Mouse (Mus musculus) lung, embryonic 14.5 days (tissue): ENCODE measurements around the gene Tdgf1. TPM values are rescaled to one million over a fixed set of nuclear protein-coding genes. Genes with fewer than 3 reads are reported as not detected.

ENCODE experiments used
- ATAC-seq: fragments of 200-750 bp; cut with Nextera tagmentation; 2 replicates; pipeline ENCODE4 v1.8.0; 2017; ENCODE audit warnings: mild to moderate bottlenecking, moderate TSS enrichment, moderate library complexity; ENCODE audit not compliant: insufficient read depth
- DNase-seq: peaks from one replicate; pipeline ENCODE4 v3.0.0-alpha.2; 2015
- H3K27ac ChIP-seq: fragments of 300-500 bp; sonication (generic); 2 replicates; pipeline ENCODE4 v1.5.1; 2014; ENCODE audit warnings: low read depth, mild to moderate bottlenecking, moderate library complexity
- H3K27me3 ChIP-seq: fragments of 300-500 bp; sonication (generic); 2 replicates; pipeline ENCODE4 v1.6.1; 2014; ENCODE audit warnings: low read length, control low read depth; ENCODE audit not compliant: insufficient read depth
- H3K36me3 ChIP-seq: fragments of 300-500 bp; sonication (generic); 2 replicates; pipeline ENCODE4 v1.6.1; 2014; ENCODE audit warnings: control low read depth; ENCODE audit not compliant: insufficient read depth
- H3K4me1 ChIP-seq: fragments of 300-500 bp; sonication (generic); 2 replicates; pipeline ENCODE4 v1.6.1; 2014; ENCODE audit warnings: antibody characterized with exemption, control low read depth; ENCODE audit not compliant: insufficient read depth
- H3K4me2 ChIP-seq: fragments of 300-500 bp; sonication (generic); 2 replicates; pipeline ENCODE4 v1.6.1; 2014; ENCODE audit warnings: mild to moderate bottlenecking
- H3K4me3 ChIP-seq: fragments of 300-500 bp; sonication (generic); 2 replicates; pipeline ENCODE4 v1.5.1; 2014; ENCODE audit warnings: low read depth, low read length
- H3K9ac ChIP-seq: fragments of 300-500 bp; sonication (generic); 2 replicates; pipeline ENCODE4 v1.6.1; 2014
- H3K9me3 ChIP-seq: fragments of 300-500 bp; sonication (generic); 2 replicates; pipeline ENCODE4 v1.6.1; 2016; ENCODE audit warnings: low read depth, low read length, control low read depth
- CTCF ChIP-seq: IDR thresholded peaks from 2 replicates; pipeline ENCODE4 v1.5.1; 2016; ENCODE audit warnings: antibody characterized with exemption, low read depth
- WGBS: fragments of 180-500 bp; shearing (Covaris S2); extraction: QIAGEN DNeasy Blood & Tissue Kit; methylation state at CpG from one replicate; pipeline ENCODE4 v1.1.7; 2014; 5-methylcytosine and 5-hydroxymethylcytosine counted together
- polyA plus RNA-seq: library from polyadenylated mRNA; unstranded; fragments of >200 nt; fragmentation: Nextera tagmentation; extraction: Ambion mirVana; gene quantifications from 2 replicates; pipeline ENCODE4 v1.2.1, GENCODE M21; 2014

Tdgf1 gene
- polyA plus RNA-seq: not detected in 2 replicates

DNA sequence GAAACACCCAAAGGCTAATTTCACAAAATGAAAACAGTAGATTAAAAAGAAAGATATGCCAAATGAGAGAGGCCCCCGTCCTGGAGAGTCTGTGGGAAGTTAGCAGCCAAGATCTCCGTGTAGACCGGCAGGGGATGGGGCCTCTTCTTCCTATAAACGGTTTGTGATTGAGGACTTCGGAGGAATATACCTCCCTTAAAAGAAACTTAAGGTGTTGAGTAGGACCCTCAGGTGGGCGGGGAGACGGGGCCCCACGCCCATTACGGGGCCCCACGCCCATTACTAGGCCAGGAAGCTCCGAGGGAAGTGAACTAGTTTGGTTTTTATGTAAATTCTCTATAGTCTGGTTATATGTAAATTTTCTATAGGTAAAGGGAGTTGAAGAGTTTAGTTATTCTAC, at the start of gene Tdgf1:
Gene Tdgf1 (minus strand): TSS at position 233 of the 400 bp plus-strand sequence.
- no peaks in the 10 kb centered on the region for H3K9me3 ChIP-seq
- H3K4me2 ChIP-seq: no peak within 1 kb of the TSS
- WGBS: 9% methylated on average over 11 of the region's 11 CpGs
- H3K9ac ChIP-seq: no peak within 1 kb of the TSS
- ATAC-seq (no peak), DNase-seq (no peak)
- H3K27me3 ChIP-seq: peaks cover 34% of the 10 kb centered on the region
- H3K27ac ChIP-seq: no peak within 1 kb of the TSS
- H3K4me3 ChIP-seq: no peak within 1 kb of the TSS
- no peaks in the 10 kb centered on the region for H3K36me3 ChIP-seq
- no peak for TF ChIP-seq CTCF
- no peaks in the 10 kb centered on the region for H3K4me1 ChIP-seq

DNA sequence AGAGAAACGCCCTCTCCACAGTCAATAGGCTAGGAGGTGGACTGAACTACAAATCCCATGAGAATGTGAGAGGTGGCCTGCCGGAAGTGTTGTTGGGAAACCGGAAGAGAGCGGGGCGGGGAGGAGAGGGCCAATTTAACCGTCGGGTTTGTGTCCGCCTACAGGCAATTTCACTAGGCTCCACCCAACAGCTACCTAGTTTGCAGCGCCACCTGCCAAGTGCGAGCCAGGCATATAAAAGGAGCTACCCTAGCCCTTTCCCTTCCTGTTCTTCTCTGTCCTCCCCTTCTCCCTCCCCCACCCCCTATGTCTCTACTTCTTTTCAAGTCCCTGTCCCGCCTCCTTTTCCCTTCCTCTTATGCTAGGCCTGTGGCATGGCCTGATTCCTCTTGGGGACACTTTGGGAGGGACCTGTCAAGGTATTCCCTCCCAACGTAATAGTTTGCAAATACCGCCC, 48.8 kb upstream of the Tdgf1 start:
- DNase-seq (peak; percentile 88), ATAC-seq (peak; percentile 93)
- 10% methylated on average over 13 of the region's 13 CpGs for WGBS
- H3K9me3 ChIP-seq: no peaks in the 10 kb centered on the region
- no peaks in the 10 kb centered on the region for H3K4me1 ChIP-seq
- peak; percentile 37; the same call in 1 of the 2 replicates for TF ChIP-seq CTCF
- H3K27me3 ChIP-seq: no peaks in the 10 kb centered on the region
- peak overlapping the region; percentile 38 for H3K4me3 ChIP-seq
- no peak overlapping the region for H3K27ac ChIP-seq
- H3K36me3 ChIP-seq: no peaks in the 10 kb centered on the region
- H3K4me2 ChIP-seq: peak overlapping the region; percentile 66
- H3K9ac ChIP-seq: peak overlapping the region; percentile 38

DNA sequence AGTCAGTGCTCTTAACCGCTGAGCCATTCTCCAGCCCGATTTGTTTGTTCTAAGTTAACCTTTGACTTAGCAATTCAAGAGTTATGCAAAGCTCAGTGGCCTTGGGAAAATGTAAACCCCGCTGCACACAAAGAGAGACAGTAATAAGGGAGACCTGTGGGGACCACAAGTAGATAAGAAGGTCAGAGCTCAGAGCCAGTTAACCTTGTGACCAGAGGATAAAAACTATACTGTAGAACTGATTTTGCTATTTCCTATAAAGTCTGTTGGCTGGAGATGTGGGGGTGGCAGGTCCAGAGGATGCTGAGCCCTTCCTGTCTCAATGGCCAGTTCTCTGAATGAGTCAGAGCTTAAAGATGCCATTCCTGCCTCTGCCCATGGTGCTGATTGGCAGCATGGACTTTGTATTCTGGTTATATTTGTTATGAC, 47.3 kb upstream of the Tdgf1 start:
- DNase-seq (peak; percentile 55), ATAC-seq (no peak)
- Histone ChIP-seq H3K9ac (no peak overlapping the region), H3K4me3 (no peak overlapping the region), H3K36me3 (no peaks in the 10 kb centered on the region), H3K4me2 (no peak overlapping the region), H3K27ac (no peak overlapping the region), H3K27me3 (no peaks in the 10 kb centered on the region), H3K9me3 (no peaks in the 10 kb centered on the region), H3K4me1 (no peaks in the 10 kb centered on the region)
- WGBS: 13% methylated on average over 3 of the region's 3 CpGs
- no peak for TF ChIP-seq CTCF

DNA sequence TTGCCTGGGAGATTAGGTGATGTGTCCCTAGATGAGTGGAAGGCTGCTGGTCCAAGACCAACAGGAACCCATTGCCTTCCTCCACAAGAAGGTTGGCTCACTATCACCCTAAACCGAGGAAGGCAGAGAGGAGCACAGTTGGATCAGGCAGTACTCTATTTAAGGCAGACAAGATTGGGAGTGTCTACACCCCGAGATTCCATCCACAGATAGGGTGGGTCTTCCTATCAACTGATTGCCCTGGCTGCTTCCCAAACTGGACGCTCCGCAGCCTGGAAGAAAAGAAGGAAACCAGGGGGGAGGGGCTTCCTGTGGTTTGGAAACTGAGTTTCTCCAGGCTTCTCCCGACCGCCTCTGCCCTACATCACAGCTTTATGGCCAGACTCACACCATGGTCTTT, 44.2 kb upstream of the Tdgf1 start, which contains the start of gene Rtp3:
Gene Rtp3 (minus strand): TSS at position 380 of the 400 bp plus-strand sequence.
- ATAC-seq (no peak), DNase-seq (peak; percentile 42)
- Histone ChIP-seq H3K27me3 (no peaks in the 10 kb centered on the region), H3K9ac (no peak within 1 kb of the TSS), H3K4me1 (no peaks in the 10 kb centered on the region), H3K36me3 (no peaks in the 10 kb centered on the region), H3K27ac (no peak within 1 kb of the TSS), H3K9me3 (no peaks in the 10 kb centered on the region), H3K4me3 (no peak within 1 kb of the TSS), H3K4me2 (no peak within 1 kb of the TSS)
- no peak for TF ChIP-seq CTCF
- 37% methylated on average over 6 of the region's 6 CpGs for WGBS

DNA sequence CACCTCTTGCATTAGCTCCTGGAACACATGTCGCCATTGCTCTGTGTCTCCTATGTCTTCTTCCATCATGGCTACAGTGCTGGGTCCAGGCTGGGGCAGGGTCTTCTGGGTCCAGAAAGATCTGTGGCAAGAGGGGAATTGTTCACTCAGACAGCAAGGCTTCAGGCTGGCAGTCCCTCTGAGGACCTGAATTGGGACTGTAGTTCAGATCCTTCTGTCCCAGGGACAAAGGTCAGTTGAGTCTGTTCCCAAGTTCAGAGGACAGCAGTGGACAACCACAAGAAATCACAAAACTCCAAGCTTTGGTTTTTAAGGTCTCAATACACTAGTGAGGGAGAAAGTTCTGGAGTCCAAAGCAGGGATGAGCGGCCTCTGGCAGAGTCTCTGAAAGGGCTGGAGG, 43.6 kb upstream of the Tdgf1 start:
- 82% methylated on average over 2 of the region's 2 CpGs for WGBS

DNA sequence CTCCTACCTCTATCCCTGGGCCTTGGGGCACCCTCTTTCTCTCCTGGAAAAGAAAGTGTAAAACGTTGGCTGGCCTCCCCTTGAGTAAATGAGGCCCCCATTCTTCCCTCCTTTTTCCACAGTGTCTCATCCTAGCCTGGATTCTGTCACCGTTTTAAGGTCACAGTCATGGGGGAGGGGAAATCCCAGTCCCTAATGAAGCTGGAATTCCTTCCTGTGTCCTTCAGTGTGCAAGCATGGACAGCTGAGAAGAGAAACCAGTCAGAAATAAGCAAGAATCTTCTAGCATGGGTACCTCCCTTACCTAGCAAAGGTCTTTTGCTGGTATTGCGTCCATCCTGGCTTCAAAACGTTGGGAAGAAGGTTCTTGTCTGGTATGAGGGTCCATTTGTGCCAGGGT, 43.2 kb upstream of the Tdgf1 start:
- Histone ChIP-seq H3K4me3 (no peak overlapping the region), H3K4me2 (no peak overlapping the region), H3K4me1 (no peaks in the 10 kb centered on the region), H3K27ac (no peak overlapping the region), H3K27me3 (no peaks in the 10 kb centered on the region), H3K9ac (no peak overlapping the region), H3K36me3 (no peaks in the 10 kb centered on the region), H3K9me3 (no peaks in the 10 kb centered on the region)
- WGBS: 54% methylated on average over 4 of the region's 4 CpGs
- DNase-seq (no peak), ATAC-seq (no peak)
- no peak for TF ChIP-seq CTCF

More for the DNA sequence above, 43.6 kb upstream of the Tdgf1 start:
- Histone ChIP-seq H3K27me3 (no peaks in the 10 kb centered on the region), H3K4me3 (no peak overlapping the region), H3K36me3 (no peaks in the 10 kb centered on the region), H3K27ac (no peak overlapping the region), H3K9ac (no peak overlapping the region), H3K4me2 (no peak overlapping the region), H3K4me1 (no peaks in the 10 kb centered on the region), H3K9me3 (no peaks in the 10 kb centered on the region)
- DNase-seq (no peak), ATAC-seq (no peak)
- TF ChIP-seq CTCF: no peak

DNA sequence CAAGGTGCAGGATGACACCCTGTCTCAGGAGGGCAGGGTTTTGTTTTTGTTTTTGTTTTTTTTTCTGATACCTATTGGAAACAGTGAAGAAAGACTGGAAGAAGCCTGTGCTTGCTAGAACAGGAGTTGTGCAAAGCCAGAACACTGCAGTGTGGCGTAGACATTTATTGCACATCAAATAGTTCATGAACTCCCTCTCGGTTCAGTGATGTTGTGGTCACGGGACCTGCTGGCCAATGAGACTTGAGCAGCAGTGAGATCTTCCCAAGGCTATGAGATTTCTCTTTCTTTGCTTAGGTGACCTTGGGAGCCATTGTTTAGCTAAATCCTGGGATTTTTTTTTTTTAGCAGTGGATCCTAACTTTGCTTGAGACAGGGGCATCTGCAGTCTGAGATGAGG, 42.1 kb upstream of the Tdgf1 start:
- Histone ChIP-seq H3K27me3 (no peaks in the 10 kb centered on the region), H3K9ac (no peak overlapping the region), H3K4me3 (no peak overlapping the region), H3K27ac (no peak overlapping the region), H3K36me3 (no peaks in the 10 kb centered on the region), H3K4me1 (no peaks in the 10 kb centered on the region), H3K9me3 (no peaks in the 10 kb centered on the region), H3K4me2 (no peak overlapping the region)
- no peak for DNase-seq
- WGBS: 65% methylated on average over 3 of the region's 3 CpGs
- no peak for TF ChIP-seq CTCF
- ATAC-seq: no peak
